Mouse (Mus musculus) MEL (cell line): ENCODE results near the gene Pigl. TPM values are rescaled to one million over a fixed set of nuclear protein-coding genes. Genes with fewer than 3 reads are reported as not detected.

Experiments used
- DNase-seq: peaks from one replicate; pipeline ENCODE4 v3.0.0; 2011; ENCODE audit warnings: low read depth, low spot score
- H3K27ac ChIP-seq: 2 replicates; pipeline ENCODE4 v1.5.1; 2012; ENCODE audit warnings: low read depth, mild to moderate bottlenecking, control low read depth, low read length, moderate library complexity; ENCODE audit not compliant: control insufficient read depth
- H3K27me3 ChIP-seq, 2 experiments: fragments of 150-350 bp in 1 of 2; sonication (generic) in 1 of 2; 2 replicates each; pipeline ENCODE4 v1.6.1; 2012; ENCODE audit warnings: low read length in 2 of 2, mild to moderate bottlenecking in 2 of 2, improper control_type of control experiment in 1 of 2, moderate library complexity in 1 of 2; ENCODE audit not compliant: insufficient read depth in 2 of 2, control insufficient read depth in 1 of 2
- H3K36me3 ChIP-seq, 2 experiments: 2 replicates each; pipeline ENCODE4 v1.6.1; 2012 to 2014; ENCODE audit warnings: low read length in 2 of 2, improper control_type of control experiment in 1 of 2, inconsistent platforms in 1 of 2, mild to moderate bottlenecking in 1 of 2; ENCODE audit not compliant: insufficient read depth in 2 of 2, control insufficient read depth in 1 of 2
- H3K4me1 ChIP-seq, 2 experiments: fragments of 150-350 bp in 1 of 2; sonication (generic) in 1 of 2; 2 replicates each; pipeline ENCODE4 v1.6.1; 2012; ENCODE audit warnings: low read length in 2 of 2, improper control_type of control experiment in 1 of 2, mild to moderate bottlenecking in 1 of 2; ENCODE audit not compliant: insufficient read depth in 2 of 2, control insufficient read depth in 1 of 2
- H3K4me3 ChIP-seq, 2 experiments: fragments of 150-350 bp in 1 of 2; sonication (generic) in 1 of 2; 2 replicates each; pipeline ENCODE4 v1.5.1; 2012; ENCODE audit warnings: low read depth in 2 of 2, low read length in 2 of 2, mild to moderate bottlenecking in 2 of 2, moderate library complexity in 2 of 2, control low read depth in 1 of 2, improper control_type of control experiment in 1 of 2; ENCODE audit not compliant: control insufficient read depth in 1 of 2, insufficient read depth in 1 of 2
- H3K79me2 ChIP-seq: 2 replicates; pipeline ENCODE4 v1.6.1; 2012; ENCODE audit warnings: mild to moderate bottlenecking, low read length, moderate library complexity; ENCODE audit not compliant: control insufficient read depth, poor library complexity, insufficient read depth
- H3K9ac ChIP-seq: 2 replicates; pipeline ENCODE4 v1.6.1; 2012; ENCODE audit warnings: low read depth, mild to moderate bottlenecking, control low read depth, low read length, moderate library complexity; ENCODE audit not compliant: control insufficient read depth, poor library complexity, severe bottlenecking
- H3K9me3 ChIP-seq: fragments of 150-350 bp; sonication (generic); replicated peaks from 2 replicates; pipeline ENCODE4 v1.6.1; 2012; ENCODE audit warnings: mild to moderate bottlenecking, low read length, improper control_type of control experiment, moderate library complexity; ENCODE audit not compliant: insufficient read depth
- BHLHE40 ChIP-seq: IDR thresholded peaks from 2 replicates; pipeline ENCODE4 v1.6.1; 2012; ENCODE audit warnings: low read depth, mild to moderate bottlenecking, inconsistent platforms, low read length, improper control_type of control experiment, borderline replicate concordance
- CHD1 ChIP-seq: IDR thresholded peaks from 2 replicates; pipeline ENCODE4 v1.6.1; 2012; ENCODE audit warnings: low read depth, mild to moderate bottlenecking, inconsistent platforms, low read length, improper control_type of control experiment
- CHD2 ChIP-seq: IDR thresholded peaks from 2 replicates; pipeline ENCODE4 v1.6.1; 2011; ENCODE audit warnings: low read length, improper control_type of control experiment
- E2F4 ChIP-seq: IDR thresholded peaks from 2 replicates; pipeline ENCODE4 v1.6.1; 2011; ENCODE audit warnings: low read depth, low read length, improper control_type of control experiment, borderline replicate concordance
- ELF1 ChIP-seq: IDR thresholded peaks from 2 replicates; pipeline ENCODE4 v1.6.1; 2014; ENCODE audit warnings: low read depth, mild to moderate bottlenecking, inconsistent platforms, low read length, improper control_type of control experiment, moderate library complexity
- EP300 ChIP-seq, 2 experiments: IDR thresholded peaks; 2 replicates each; pipeline ENCODE4 v1.6.1; 2011; ENCODE audit warnings: improper control_type of control experiment in 2 of 2, low read length in 2 of 2, low read depth in 1 of 2, mild to moderate bottlenecking in 1 of 2
- HCFC1 ChIP-seq: IDR thresholded peaks from 2 replicates; pipeline ENCODE4 v1.6.1; 2012; ENCODE audit warnings: low read depth, mild to moderate bottlenecking, inconsistent platforms, low read length, improper control_type of control experiment, moderate library complexity
- JUND ChIP-seq: IDR thresholded peaks from 2 replicates; pipeline ENCODE4 v1.6.1; 2011; ENCODE audit warnings: low read depth, mild to moderate bottlenecking, improper control_type of control experiment, low read length
- KAT2A ChIP-seq: conservative IDR thresholded peaks from 2 replicates; pipeline ENCODE4 v1.6.1; 2012; ENCODE audit warnings: low read depth, low read length, improper control_type of control experiment, inconsistent platforms
- MAFK ChIP-seq: IDR thresholded peaks from 2 replicates; pipeline ENCODE4 v1.6.1; 2011; ENCODE audit warnings: low read depth, mild to moderate bottlenecking, low read length, improper control_type of control experiment, borderline replicate concordance
- MAX ChIP-seq: IDR thresholded peaks from 2 replicates; pipeline ENCODE4 v1.6.1; 2011; ENCODE audit warnings: low read length, improper control_type of control experiment
- MXI1 ChIP-seq: IDR thresholded peaks from 2 replicates; pipeline ENCODE4 v1.6.1; 2011; ENCODE audit warnings: mild to moderate bottlenecking, low read depth, low read length, improper control_type of control experiment
- MYB ChIP-seq: IDR thresholded peaks from 2 replicates; pipeline ENCODE4 v1.6.1; 2011; ENCODE audit warnings: mild to moderate bottlenecking, low read depth, low read length, improper control_type of control experiment
- MYC ChIP-seq: IDR thresholded peaks from 2 replicates; pipeline ENCODE4 v1.6.1; 2011; ENCODE audit warnings: low read depth, mild to moderate bottlenecking, low read length, improper control_type of control experiment, moderate library complexity
- NELFE ChIP-seq: IDR thresholded peaks from 2 replicates; pipeline ENCODE4 v1.6.1; 2011; ENCODE audit warnings: low read depth, low read length, improper control_type of control experiment
- NRF1 ChIP-seq: IDR thresholded peaks from 2 replicates; pipeline ENCODE4 v1.6.1; 2014; ENCODE audit warnings: low read depth, mild to moderate bottlenecking, inconsistent platforms, low read length, improper control_type of control experiment, moderate library complexity; ENCODE audit not compliant: poor library complexity, insufficient read depth, severe bottlenecking
- POLR2A ChIP-seq, 2 experiments: IDR thresholded peaks; 2 replicates each; pipeline ENCODE4 v1.6.1; 2011 to 2012; ENCODE audit warnings: low read length in 2 of 2, mild to moderate bottlenecking in 2 of 2, control low read depth in 1 of 2, improper control_type of control experiment in 1 of 2, low read depth in 1 of 2, moderate library complexity in 1 of 2; ENCODE audit not compliant: control insufficient read depth in 1 of 2, insufficient read depth in 1 of 2, poor library complexity in 1 of 2
- POLR2AphosphoS5 ChIP-seq: IDR thresholded peaks from 2 replicates; pipeline ENCODE4 v1.6.1; 2012; ENCODE audit warnings: low read depth, borderline replicate concordance, mild to moderate bottlenecking, inconsistent platforms, low read length, moderate library complexity, mixed read lengths
- RCOR1 ChIP-seq: IDR thresholded peaks from 2 replicates; pipeline ENCODE4 v1.6.1; 2012; ENCODE audit warnings: low read depth, mild to moderate bottlenecking, inconsistent platforms, low read length, improper control_type of control experiment
- SIN3A ChIP-seq: IDR thresholded peaks from 2 replicates; pipeline ENCODE4 v1.6.1; 2012; ENCODE audit warnings: low read length, improper control_type of control experiment, inconsistent platforms
- SMC3 ChIP-seq: IDR thresholded peaks from 2 replicates; pipeline ENCODE4 v1.6.1; 2011; ENCODE audit warnings: low read depth, low read length, improper control_type of control experiment
- TAL1 ChIP-seq: IDR thresholded peaks from 2 replicates; pipeline ENCODE4 v1.6.1; 2012; ENCODE audit warnings: mild to moderate bottlenecking, inconsistent platforms, low read length, moderate library complexity, mixed read lengths
- TBP ChIP-seq: IDR thresholded peaks from 2 replicates; pipeline ENCODE4 v1.8.0; 2011; ENCODE audit warnings: low read depth, low read length, improper control_type of control experiment
- TCF12 ChIP-seq: IDR thresholded peaks from 2 replicates; pipeline ENCODE4 v1.6.1; 2014; ENCODE audit warnings: low read depth, mild to moderate bottlenecking, inconsistent platforms, low read length, improper control_type of control experiment, moderate library complexity
- UBTF ChIP-seq: IDR thresholded peaks from 2 replicates; pipeline ENCODE4 v1.6.1; 2012; ENCODE audit warnings: low read depth, mild to moderate bottlenecking, inconsistent platforms, low read length, improper control_type of control experiment, moderate library complexity, borderline replicate concordance; ENCODE audit not compliant: insufficient read depth
- USF1 ChIP-seq: IDR thresholded peaks from 2 replicates; pipeline ENCODE4 v1.6.1; 2014; ENCODE audit warnings: low read depth, mild to moderate bottlenecking, inconsistent platforms, low read length, improper control_type of control experiment, moderate library complexity
- ZC3H11A ChIP-seq: IDR thresholded peaks from 2 replicates; pipeline ENCODE4 v1.6.1; 2012; ENCODE audit warnings: low read depth, mild to moderate bottlenecking, inconsistent platforms, low read length, improper control_type of control experiment
- ZKSCAN1 ChIP-seq: IDR thresholded peaks from 2 replicates; pipeline ENCODE4 v1.6.1; 2012; ENCODE audit warnings: low read depth, mild to moderate bottlenecking, inconsistent platforms, low read length, improper control_type of control experiment, moderate library complexity
- ZNF384 ChIP-seq: IDR thresholded peaks from 2 replicates; pipeline ENCODE4 v1.6.1; 2012; ENCODE audit warnings: low read depth, mild to moderate bottlenecking, inconsistent platforms, low read length, improper control_type of control experiment
- polyA plus RNA-seq, 2 experiments: library from polyadenylated mRNA; stranded (reverse) in 1 of 2; unstranded in 1 of 2; fragments of >175 nt in 1 of 2; fragments of >200 nt in 1 of 2; gene quantifications; 2 replicates each; pipeline versions ENCODE4 v1.2.1 to v1.2.4; 2012; ENCODE audit warnings: low replicate concordance in 2 of 2, low read depth in 1 of 2; ENCODE audit not compliant: insufficient read length in 2 of 2, insufficient read depth in 1 of 2, missing spikeins in 1 of 2
- total RNA-seq: library from RNA; depleted of rRNA; stranded (reverse); fragments of 300-350 nt; gene quantifications from 2 replicates; pipeline ENCODE4 v1.2.3, GENCODE M21; 2012

Gene Pigl
- total and polyA plus RNA-seq, 3 experiments, result 2.0 to 4.1 TPM; not detected in 1

GRCm38 (mm10) chr11:62553633-62554032 lies 95.4 kb downstream of the Pigl start:
- Histone ChIP-seq H3K79me2 (peaks cover 27% of the 10 kb centered on the region), H3K27me3 (no peaks in the 10 kb centered on the region), H3K4me1 (peaks cover 0 to 16% of the 10 kb centered on the region in 2 experiments; a peak in 3 of 4 replicates), H3K9me3 (no peaks in the 10 kb centered on the region), H3K27ac (no peak overlapping the region), H3K9ac (peak overlapping the region; percentile 66), H3K36me3 (peaks cover 10 to 23% of the 10 kb centered on the region in 2 experiments), H3K4me3 (peak overlapping the region; percentile 58 to 73)
- DNase-seq, result no peak
- TF ChIP-seq KAT2A (no peak), SIN3A (peak; percentile 18; the same call in 1 of the 2 replicates), E2F4 (no peak), ZKSCAN1 (0 out of 2 replicates have a peak, but pooled peaks have one; percentile 10), MXI1 (no peak), USF1 (no peak), EP300 (IDR thresholded peaks at IDR 0.05; ENCODE audit: low read depth in 1 of 2, low read length in 2 of 2) (0 out of 4 replicates have a peak, but pooled peaks of 1 of the 2 experiments have one; percentile 3), MAFK (0 out of 2 replicates have a peak, but pooled peaks have one; percentile 3), CHD1 (peak; percentile 69; the same call in 1 of the 2 replicates)

GRCm38 (mm10) chr11:62554163-62554855 lies 96.0 kb downstream of the Pigl start:
- DNase-seq, result peak; percentile 52
- H3K27me3 ChIP-seq, result no peaks in the 10 kb centered on the region
- peak overlapping the region; percentile 66 for H3K9ac ChIP-seq
- H3K27ac ChIP-seq, result no peak overlapping the region
- H3K4me3 ChIP-seq, result peak overlapping the region; percentile 58 to 73
- peaks cover 5 to 19% of the 10 kb centered on the region in 2 experiments; a peak in 3 of 4 replicates for H3K4me1 ChIP-seq
- no peaks in the 10 kb centered on the region for H3K9me3 ChIP-seq
- peaks cover 10 to 25% of the 10 kb centered on the region in 2 experiments for H3K36me3 ChIP-seq
- H3K79me2 ChIP-seq, result peaks cover 27% of the 10 kb centered on the region
- TF ChIP-seq MXI1, result no peak
- no peak for TF ChIP-seq UBTF
- TF ChIP-seq MYB, result no peak
- TF ChIP-seq POLR2AphosphoS5, result no peak
- TF ChIP-seq ZKSCAN1, result no peak
- TF ChIP-seq HCFC1, result no peak
- no peak for TF ChIP-seq TAL1
- no peak for TF ChIP-seq USF1
- peak; percentile 88 for TF ChIP-seq ZNF384
- peak; percentile 17 to 63; a peak in 3 of 4 replicates for TF ChIP-seq POLR2A (IDR thresholded peaks at IDR 0.05; ENCODE audit: control insufficient read depth in 1 of 2, insufficient read depth in 1 of 2, low read depth in 1 of 2, low read length in 2 of 2, poor library complexity in 1 of 2)
- no peak for TF ChIP-seq RCOR1
- TF ChIP-seq MAX, result no peak
- TF ChIP-seq NELFE, result no peak; the same call in 1 of the 2 replicates
- no peak; the same call in 1 of the 2 replicates for TF ChIP-seq CHD1
- no peak for TF ChIP-seq SMC3
- TF ChIP-seq BHLHE40, result 0 out of 2 replicates have a peak, but pooled peaks have one; percentile 13
- no peak for TF ChIP-seq TBP
- TF ChIP-seq NRF1, result no peak
- TF ChIP-seq CHD2, result peak; percentile 2
- no peak for TF ChIP-seq ZC3H11A
- TF ChIP-seq TCF12, result no peak
- TF ChIP-seq KAT2A, result no peak
- TF ChIP-seq ELF1, result no peak
- peak; percentile 34; the same call in 1 of the 2 replicates for TF ChIP-seq E2F4
- TF ChIP-seq MYC, result no peak
- TF ChIP-seq JUND, result no peak
